Mouse (Mus musculus) CD4-positive helper T cell, adult 2 months (primary cell): ENCODE measurements at regions not wholly inside any gene's neighbourhood (a gene's known extent, or its start where the extent isn't known, plus 50 kb on each side); places are given as distances from the start of the nearest gene placed in this dataset.

Experiments
- DNase-seq: peaks from one replicate; pipeline ENCODE4 v3.0.0-alpha.2; 2012; ENCODE audit warnings: low read depth, missing footprints, low spot score

GRCm38 (mm10) chr2:45774416-45774815 lies 657.2 kb upstream of the Zeb2 start:
- no peak for DNase-seq

- no peak for DNase-seq
These were observed 640.0 kb upstream of the Zeb2 start for GRCm38 (mm10) chr2:45757176-45757575.

GRCm38 (mm10) chr2:45756395-45756794 lies 639.2 kb upstream of the Zeb2 start:
- DNase-seq: no peak

- no peak for DNase-seq
These were observed 634.6 kb upstream of the Zeb2 start for GRCm38 (mm10) chr2:45751746-45752145.

DNA sequence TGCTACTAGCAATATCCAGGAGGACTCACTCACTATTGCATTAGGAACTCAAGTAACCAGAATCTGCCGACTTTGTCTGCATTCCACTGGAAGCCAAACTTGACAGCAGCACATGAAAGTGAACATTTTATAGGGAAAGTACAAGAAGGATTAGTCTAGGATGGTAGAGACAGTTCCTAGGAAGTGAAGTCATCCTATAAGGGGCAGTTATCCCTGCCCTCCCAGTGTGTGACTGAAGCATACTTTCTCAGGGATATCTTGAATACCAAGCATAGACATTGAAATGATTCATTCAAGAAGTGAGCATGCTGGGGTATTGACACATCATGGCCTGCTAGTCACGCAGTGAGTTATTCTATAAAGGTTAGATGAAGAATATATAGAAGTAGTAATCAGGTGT lies 632.2 kb upstream of the Zeb2 start:
- no peak for DNase-seq

DNA sequence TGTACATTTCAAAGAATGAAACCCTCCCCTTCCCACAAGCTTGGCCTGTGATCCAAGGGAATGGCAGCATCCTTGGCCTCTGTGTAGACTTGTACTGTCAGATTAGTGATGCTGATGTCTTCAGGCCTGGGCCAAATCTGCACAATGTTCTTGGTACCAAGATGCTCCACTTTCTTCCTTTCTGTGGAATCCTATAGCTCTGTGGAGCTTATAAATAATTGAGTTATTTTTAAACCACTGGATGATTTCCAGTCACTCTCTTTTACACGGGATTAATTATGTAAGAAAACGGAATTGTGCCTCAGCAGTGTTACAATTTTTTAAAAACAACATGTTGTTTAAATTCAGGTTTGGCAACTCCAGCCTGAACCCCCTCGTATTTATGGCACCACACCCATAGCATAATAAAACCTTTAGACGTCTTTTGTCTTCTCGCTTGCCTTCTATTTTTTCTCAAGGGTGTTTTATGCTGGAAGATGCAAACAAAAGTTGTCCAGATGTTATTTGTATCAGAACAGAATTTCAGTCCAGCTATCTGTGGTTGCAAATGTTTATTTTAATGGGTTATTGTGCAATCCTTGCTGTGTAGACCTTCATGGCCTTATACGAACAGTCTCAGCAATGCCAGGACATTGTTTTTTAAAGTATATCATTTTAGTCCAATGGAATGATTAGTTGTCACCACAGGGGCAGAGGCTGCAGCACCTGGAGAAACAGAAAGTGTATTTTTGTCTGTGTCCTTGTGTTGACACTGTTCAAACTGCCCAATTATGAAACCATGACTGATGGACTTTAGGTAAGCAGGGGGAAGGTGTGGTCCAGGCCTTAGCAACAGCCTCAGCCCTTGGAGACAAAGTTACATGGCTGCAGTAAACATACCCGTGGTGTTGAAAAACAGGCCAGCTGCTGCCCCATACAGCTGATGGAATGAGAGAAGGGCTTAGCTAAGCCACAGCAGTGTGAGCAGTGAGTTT lies 630.4 kb upstream of the Zeb2 start:
- no peak for DNase-seq

DNA sequence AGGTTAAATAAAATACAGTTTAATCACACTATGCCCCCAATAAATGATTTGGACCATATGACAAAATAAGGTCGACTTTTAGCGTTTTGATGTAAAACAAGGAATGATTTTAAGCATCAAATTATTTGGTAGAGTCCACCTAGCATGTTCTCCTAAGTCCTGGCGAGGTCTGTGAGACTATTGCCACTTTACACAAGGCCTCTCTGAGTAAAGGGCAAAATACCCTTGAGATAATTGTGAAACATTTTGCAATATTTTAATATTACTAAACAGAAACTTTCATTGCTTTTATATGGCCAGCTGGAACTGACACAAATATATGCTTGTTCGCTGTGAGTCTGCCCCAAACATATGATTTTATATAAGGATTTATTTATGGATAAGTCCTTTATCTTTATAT lies 629.4 kb upstream of the Zeb2 start:
- no peak for DNase-seq

DNA sequence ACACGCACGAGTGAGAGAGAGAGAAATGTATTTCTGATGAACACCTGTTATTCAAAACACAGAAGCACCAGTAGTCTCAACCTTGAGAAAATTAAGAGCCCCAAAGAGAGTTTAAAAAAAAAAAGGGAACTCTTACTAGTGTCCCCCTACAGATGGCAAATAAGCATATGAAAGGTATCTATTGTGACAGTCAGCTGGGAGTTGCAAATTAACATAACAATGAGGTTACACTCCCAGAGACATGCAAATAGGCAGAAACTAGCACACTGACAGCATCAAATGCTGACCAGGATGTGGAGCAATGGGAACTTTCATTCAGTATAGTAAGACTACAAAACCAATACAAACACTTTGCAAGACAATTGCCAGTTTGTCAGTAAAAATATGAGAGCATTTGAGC lies 619.1 kb upstream of the Zeb2 start:
- no peak for DNase-seq

- DNase-seq: no peak
These were observed 596.8 kb upstream of the Zeb2 start for GRCm38 (mm10) chr2:45713997-45714396.

- DNase-seq: no peak
These were observed 589.8 kb upstream of the Zeb2 start for GRCm38 (mm10) chr2:45707026-45707425.

GRCm38 (mm10) chr2:45702511-45702910 lies 585.3 kb upstream of the Zeb2 start:
- DNase-seq: no peak

GRCm38 (mm10) chr2:45700578-45700977 lies 583.4 kb upstream of the Zeb2 start:
- no peak for DNase-seq

DNA sequence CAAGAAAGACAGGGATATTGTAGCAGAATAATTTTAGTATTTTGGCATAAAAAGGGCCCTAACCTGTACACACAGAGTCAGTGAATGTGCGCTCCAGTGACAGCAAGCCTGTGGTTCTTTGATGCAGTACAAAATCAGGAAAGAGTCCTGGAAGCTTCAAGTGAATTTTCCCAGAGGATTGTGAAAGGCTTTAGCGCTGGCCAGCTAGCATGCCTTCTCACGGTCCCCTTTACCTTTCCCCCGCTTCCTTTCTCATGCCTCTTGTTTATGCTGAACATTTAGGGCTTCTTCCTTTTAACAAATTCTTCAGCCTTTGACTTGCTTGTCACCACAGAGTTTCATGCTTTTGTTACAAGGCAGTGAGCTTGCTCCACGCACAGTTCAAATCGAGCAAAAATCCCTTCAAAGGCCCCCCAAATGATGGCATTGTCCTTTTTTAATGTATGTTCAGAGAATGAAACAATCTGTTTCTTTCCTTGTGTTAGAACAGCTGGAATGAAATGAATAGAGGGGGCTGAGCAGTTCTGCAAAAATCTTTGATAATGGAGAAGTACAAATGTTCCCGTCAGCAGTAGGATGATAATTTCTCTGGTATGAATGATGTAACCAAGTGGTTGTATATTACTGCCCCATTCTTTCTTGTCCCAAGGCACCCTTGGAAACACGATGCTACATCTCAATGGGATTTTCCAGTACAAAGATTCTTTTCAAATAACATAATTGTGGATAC lies 576.3 kb upstream of the Zeb2 start:
- DNase-seq: no peak

DNA sequence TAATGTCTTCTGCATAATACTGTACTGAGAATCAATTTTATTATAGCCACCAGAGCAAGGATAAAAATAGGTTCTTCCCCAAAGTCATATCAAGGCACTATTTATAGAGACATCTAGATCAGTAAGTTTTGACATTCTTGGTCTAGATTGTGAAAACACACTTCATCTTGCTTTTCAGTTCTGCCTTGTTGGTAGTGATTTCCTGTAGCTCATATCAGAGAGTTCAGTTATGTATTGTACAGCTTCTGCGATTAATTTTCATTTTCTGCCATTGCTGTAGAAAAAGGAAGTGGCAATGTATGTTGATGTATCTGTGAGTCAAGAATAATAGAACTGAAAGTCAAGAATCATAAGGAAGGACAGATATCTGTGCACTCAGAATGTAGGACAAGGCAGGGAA lies 575.6 kb upstream of the Zeb2 start:
- no peak for DNase-seq

GRCm38 (mm10) chr2:45688996-45689395 lies 571.8 kb upstream of the Zeb2 start:
- DNase-seq: no peak

DNA sequence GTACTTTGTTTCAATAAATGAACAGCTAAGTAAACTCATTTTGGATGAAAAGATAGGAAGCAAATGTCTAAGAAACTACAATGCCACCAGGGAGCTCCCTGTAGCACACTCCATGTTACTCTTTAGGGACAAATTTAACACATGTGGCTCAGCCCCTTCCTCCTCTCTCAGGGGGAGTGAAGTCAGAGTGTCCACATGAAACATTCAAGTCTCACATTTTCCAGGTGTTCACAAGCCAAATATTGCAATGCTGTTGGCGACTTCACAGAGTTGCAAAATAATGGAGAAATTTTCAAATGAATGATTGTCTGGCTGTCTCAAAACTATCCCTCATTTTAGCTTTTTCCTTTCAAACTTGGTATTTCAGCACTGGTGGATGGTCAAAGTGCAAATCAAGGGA lies 564.1 kb upstream of the Zeb2 start:
- no peak for DNase-seq

- DNase-seq: no peak
These were observed 562.1 kb upstream of the Zeb2 start for GRCm38 (mm10) chr2:45679101-45679895.

- DNase-seq: no peak
These were observed 561.5 kb upstream of the Zeb2 start for GRCm38 (mm10) chr2:45678685-45679084.

DNA sequence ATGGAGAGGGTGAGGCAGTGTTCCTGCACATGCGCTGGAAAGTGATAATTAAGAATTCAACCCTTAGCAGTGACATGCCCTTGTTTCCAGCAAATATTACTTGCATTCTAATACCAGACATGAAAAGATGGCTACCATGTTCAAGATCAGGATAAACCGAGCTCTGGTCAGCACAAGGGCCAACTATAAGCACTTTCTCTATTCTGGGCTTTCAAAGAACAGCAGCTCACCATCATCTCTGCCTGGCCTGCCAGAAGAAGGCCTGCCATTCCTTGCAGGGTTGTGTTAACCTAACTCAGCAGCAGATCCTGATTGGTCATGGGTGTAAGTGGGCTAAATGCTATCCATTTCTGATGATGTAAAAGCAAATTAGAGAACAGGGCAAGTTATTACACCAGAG lies 558.6 kb upstream of the Zeb2 start:
- no peak for DNase-seq

- DNase-seq: no peak
These were observed 538.8 kb upstream of the Zeb2 start for GRCm38 (mm10) chr2:45656011-45656410.

GRCm38 (mm10) chr2:45654693-45655092 lies 537.5 kb upstream of the Zeb2 start:
- DNase-seq: no peak

GRCm38 (mm10) chr2:45652977-45653376 lies 535.8 kb upstream of the Zeb2 start:
- no peak for DNase-seq
